Mouse (Mus musculus) lung, embryonic 14.5 days (tissue): ENCODE measurements at regions not wholly inside any gene's neighbourhood (a gene's known extent, or its start where the extent isn't known, plus 50 kb on each side); places are given as distances from the start of the nearest gene placed in this dataset.
A peak's percentile ranks its signal among the peaks of the same experiment; 100 is the strongest.

ENCODE experiments used
- ATAC-seq: fragments of 200-750 bp; cut with Nextera tagmentation; 2 replicates; pipeline ENCODE4 v1.8.0; 2017; ENCODE audit warnings: mild to moderate bottlenecking, moderate TSS enrichment, moderate library complexity; ENCODE audit not compliant: insufficient read depth
- DNase-seq: peaks from one replicate; pipeline ENCODE4 v3.0.0-alpha.2; 2015
- H3K27ac ChIP-seq: fragments of 300-500 bp; sonication (generic); 2 replicates; pipeline ENCODE4 v1.5.1; 2014; ENCODE audit warnings: low read depth, mild to moderate bottlenecking, moderate library complexity
- H3K27me3 ChIP-seq: fragments of 300-500 bp; sonication (generic); 2 replicates; pipeline ENCODE4 v1.6.1; 2014; ENCODE audit warnings: low read length, control low read depth; ENCODE audit not compliant: insufficient read depth
- H3K36me3 ChIP-seq: fragments of 300-500 bp; sonication (generic); 2 replicates; pipeline ENCODE4 v1.6.1; 2014; ENCODE audit warnings: control low read depth; ENCODE audit not compliant: insufficient read depth
- H3K4me1 ChIP-seq: fragments of 300-500 bp; sonication (generic); 2 replicates; pipeline ENCODE4 v1.6.1; 2014; ENCODE audit warnings: antibody characterized with exemption, control low read depth; ENCODE audit not compliant: insufficient read depth
- H3K4me2 ChIP-seq: fragments of 300-500 bp; sonication (generic); 2 replicates; pipeline ENCODE4 v1.6.1; 2014; ENCODE audit warnings: mild to moderate bottlenecking
- H3K4me3 ChIP-seq: fragments of 300-500 bp; sonication (generic); 2 replicates; pipeline ENCODE4 v1.5.1; 2014; ENCODE audit warnings: low read depth, low read length
- H3K9ac ChIP-seq: fragments of 300-500 bp; sonication (generic); 2 replicates; pipeline ENCODE4 v1.6.1; 2014
- H3K9me3 ChIP-seq: fragments of 300-500 bp; sonication (generic); 2 replicates; pipeline ENCODE4 v1.6.1; 2016; ENCODE audit warnings: low read depth, low read length, control low read depth
- CTCF ChIP-seq: IDR thresholded peaks from 2 replicates; pipeline ENCODE4 v1.5.1; 2016; ENCODE audit warnings: antibody characterized with exemption, low read depth
- WGBS: fragments of 180-500 bp; shearing (Covaris S2); extraction: QIAGEN DNeasy Blood & Tissue Kit; methylation state at CpG from one replicate; pipeline ENCODE4 v1.1.7; 2014; 5-methylcytosine and 5-hydroxymethylcytosine counted together

DNA sequence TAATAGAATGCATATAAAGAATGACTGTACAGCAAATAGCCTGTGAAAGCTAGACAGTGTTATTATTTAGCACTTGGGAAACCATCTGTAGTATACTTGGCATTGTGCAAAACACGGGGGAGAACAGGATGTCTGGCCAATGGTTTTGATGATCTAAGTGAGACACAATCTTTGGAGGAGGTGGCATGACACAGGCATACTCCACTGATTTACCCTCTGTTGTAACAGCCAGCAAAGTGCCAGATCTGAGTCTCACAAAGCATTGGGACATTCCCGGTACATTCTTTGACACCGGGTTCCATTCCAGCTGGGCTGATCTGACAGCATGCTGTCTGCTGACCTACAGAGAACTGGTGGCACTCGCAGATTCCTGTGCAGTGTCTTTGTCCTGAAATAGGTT, 341.0 kb downstream of the Phf14 start:
- no peaks in the 10 kb centered on the region for H3K27me3 ChIP-seq
- no peaks in the 10 kb centered on the region for H3K36me3 ChIP-seq
- DNase-seq (no peak), ATAC-seq (no peak)
- H3K4me3 ChIP-seq: no peak overlapping the region
- H3K9ac ChIP-seq: no peak overlapping the region
- H3K27ac ChIP-seq: no peak overlapping the region
- H3K4me1 ChIP-seq: no peaks in the 10 kb centered on the region
- no peak overlapping the region for H3K4me2 ChIP-seq
- no peak for TF ChIP-seq CTCF
- H3K9me3 ChIP-seq: no peaks in the 10 kb centered on the region
- 62% methylated on average over 4 of the region's 4 CpGs for WGBS

GRCm38 (mm10) chr6:12254507-12254906, 346.9 kb downstream of the Phf14 start:
- H3K9ac ChIP-seq: no peak overlapping the region
- H3K4me1 ChIP-seq: no peaks in the 10 kb centered on the region
- no peaks in the 10 kb centered on the region for H3K9me3 ChIP-seq
- H3K36me3 ChIP-seq: no peaks in the 10 kb centered on the region
- DNase-seq (no peak), ATAC-seq (no peak)
- no peaks in the 10 kb centered on the region for H3K27me3 ChIP-seq
- no peak overlapping the region for H3K27ac ChIP-seq
- TF ChIP-seq CTCF: no peak
- no peak overlapping the region for H3K4me2 ChIP-seq
- 91% methylated on average over 3 of the region's 3 CpGs for WGBS
- no peak overlapping the region for H3K4me3 ChIP-seq

DNA sequence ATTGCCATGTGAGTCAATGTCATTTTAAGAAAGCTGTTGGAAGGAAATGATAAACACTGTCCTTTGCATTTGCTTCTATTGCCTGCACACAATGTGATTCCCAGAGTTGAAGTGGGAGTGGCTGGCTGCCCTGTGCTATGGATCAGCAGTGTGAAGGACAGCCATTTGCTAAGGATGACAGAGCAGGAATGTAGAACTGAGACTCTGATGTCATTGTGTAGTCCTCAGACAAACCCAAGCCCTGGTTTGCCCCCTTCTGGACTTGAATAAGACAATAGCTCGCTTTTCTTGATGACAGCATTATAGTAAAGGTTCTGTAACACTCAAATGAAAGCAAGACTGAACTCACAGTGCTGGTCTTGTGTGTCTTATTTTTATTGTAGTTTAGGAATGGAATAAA, 347.8 kb downstream of the Phf14 start:
- Histone ChIP-seq H3K4me2 (no peak overlapping the region), H3K27ac (no peak overlapping the region), H3K4me1 (no peaks in the 10 kb centered on the region), H3K36me3 (no peaks in the 10 kb centered on the region), H3K9ac (no peak overlapping the region), H3K27me3 (no peaks in the 10 kb centered on the region), H3K9me3 (no peaks in the 10 kb centered on the region), H3K4me3 (no peak overlapping the region)
- 0 out of 2 replicates have a peak, but pooled peaks have one; percentile 19 for TF ChIP-seq CTCF
- WGBS: 66% methylated on average over 1 of the region's 1 CpGs
- ATAC-seq (peak; percentile 86), DNase-seq (peak; percentile 25)

GRCm38 (mm10) chr6:12258273-12258672, 350.7 kb downstream of the Phf14 start:
- Histone ChIP-seq H3K27ac (no peak overlapping the region), H3K9ac (no peak overlapping the region), H3K27me3 (no peaks in the 10 kb centered on the region), H3K4me3 (no peak overlapping the region), H3K4me2 (no peak overlapping the region), H3K36me3 (no peaks in the 10 kb centered on the region), H3K4me1 (no peaks in the 10 kb centered on the region), H3K9me3 (no peaks in the 10 kb centered on the region)
- 53% methylated on average over 3 of the region's 3 CpGs for WGBS
- no peak for DNase-seq
- TF ChIP-seq CTCF: no peak
- no peak for ATAC-seq

DNA sequence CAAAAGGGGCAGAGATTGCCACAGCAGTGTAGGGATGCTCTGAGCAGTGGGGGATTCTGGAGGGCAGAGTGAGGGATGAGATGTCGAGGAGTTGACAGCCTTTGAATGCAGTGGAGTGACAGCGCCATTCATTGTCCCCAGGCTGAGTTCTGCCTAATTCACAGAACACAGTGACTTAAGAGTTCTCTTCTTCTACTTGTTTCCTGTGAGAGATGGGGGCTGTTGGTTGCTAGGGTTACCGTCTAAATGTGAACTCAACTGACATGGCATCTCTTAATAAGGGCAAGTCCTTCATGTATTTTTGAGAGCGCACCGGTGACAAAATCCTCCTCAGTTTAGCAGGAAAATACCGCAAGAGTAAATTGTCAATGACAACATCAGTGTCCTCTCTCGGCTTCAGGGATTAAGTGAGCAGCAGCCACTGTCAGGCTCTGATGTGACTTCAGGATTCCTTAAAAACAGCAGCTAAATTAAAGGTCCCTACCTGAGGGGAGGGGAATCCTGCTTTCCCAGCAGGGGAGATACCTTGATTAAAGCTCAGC, 351.4 kb downstream of the Phf14 start:
- Histone ChIP-seq H3K4me2 (no peak overlapping the region), H3K27me3 (no peaks in the 10 kb centered on the region), H3K27ac (no peak overlapping the region), H3K4me3 (no peak overlapping the region), H3K4me1 (no peaks in the 10 kb centered on the region), H3K36me3 (no peaks in the 10 kb centered on the region), H3K9me3 (no peaks in the 10 kb centered on the region), H3K9ac (no peak overlapping the region)
- 74% methylated on average over 7 of the region's 7 CpGs for WGBS
- no peak for DNase-seq
- no peak for TF ChIP-seq CTCF
- ATAC-seq: no peak

GRCm38 (mm10) chr6:12259629-12260028, 352.0 kb downstream of the Phf14 start:
- no peak for TF ChIP-seq CTCF
- Histone ChIP-seq H3K9me3 (no peaks in the 10 kb centered on the region), H3K4me3 (no peak overlapping the region), H3K27ac (no peak overlapping the region), H3K9ac (no peak overlapping the region), H3K4me2 (no peak overlapping the region), H3K27me3 (no peaks in the 10 kb centered on the region), H3K36me3 (no peaks in the 10 kb centered on the region), H3K4me1 (no peaks in the 10 kb centered on the region)
- DNase-seq (no peak), ATAC-seq (no peak)
- 72% methylated on average over 8 of the region's 8 CpGs for WGBS

- Histone ChIP-seq H3K4me2 (no peak overlapping the region), H3K4me3 (no peak overlapping the region), H3K27me3 (no peaks in the 10 kb centered on the region), H3K27ac (no peak overlapping the region), H3K36me3 (no peaks in the 10 kb centered on the region), H3K4me1 (no peaks in the 10 kb centered on the region), H3K9ac (no peak overlapping the region), H3K9me3 (no peaks in the 10 kb centered on the region)
- ATAC-seq (peak; percentile 93), DNase-seq (peak; percentile 86)
- TF ChIP-seq CTCF: peak; percentile 79
- 35% methylated on average over 9 of the region's 9 CpGs for WGBS
Observed at GRCm38 (mm10) chr6:12260325-12261076, 352.9 kb downstream of the Phf14 start.
